Mouse (Mus musculus) urinary bladder, postnatal 4 days (tissue): ENCODE data around the gene Pkd1l1.
A peak's percentile ranks its signal among the peaks of the same experiment; 100 is the strongest.

Experiments used
- DNase-seq, 2 experiments: peaks; one replicate each; pipeline ENCODE4 v3.0.0; 2021 to 2022; ENCODE audit warnings: low spot score in 2 of 2

Pkd1l1 gene

DNA sequence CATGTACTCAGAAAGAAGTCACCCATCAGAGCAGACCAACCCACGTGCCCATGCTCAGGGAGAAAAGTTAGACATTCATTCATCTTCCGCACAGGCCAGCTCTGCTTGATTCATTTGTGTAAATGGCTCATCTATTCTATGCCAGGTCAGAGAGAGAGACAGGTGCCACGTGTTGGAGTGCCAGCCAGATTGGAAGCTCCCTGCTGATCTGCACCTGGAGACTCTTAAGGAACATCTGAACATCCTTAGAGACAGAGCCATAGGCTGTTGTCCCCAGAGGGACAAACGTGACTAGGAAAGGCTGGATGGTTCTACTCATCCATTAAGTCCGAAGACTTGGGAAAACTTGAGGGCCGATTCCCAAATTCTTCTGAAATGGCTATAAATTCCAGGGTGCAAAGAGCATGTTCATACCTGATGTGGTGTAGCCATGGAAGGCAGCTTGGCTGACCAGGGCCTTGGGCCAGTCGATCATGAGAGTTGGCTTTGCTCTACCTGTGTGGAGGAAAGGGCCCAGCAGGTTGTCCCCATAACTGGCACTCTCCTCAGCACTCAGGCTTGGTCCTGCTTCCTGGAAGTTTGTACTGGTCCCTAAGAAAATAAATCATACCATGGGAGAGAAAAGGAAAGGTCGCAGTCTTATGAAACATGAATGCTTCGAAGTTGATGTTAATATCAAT is 36.5 kb downstream of the Pkd1l1 start:
- no peak for DNase-seq

- no peak for DNase-seq
Measured at GRCm38 (mm10) chr11:8916081-8916671, 56.9 kb downstream of the Pkd1l1 start.

DNA sequence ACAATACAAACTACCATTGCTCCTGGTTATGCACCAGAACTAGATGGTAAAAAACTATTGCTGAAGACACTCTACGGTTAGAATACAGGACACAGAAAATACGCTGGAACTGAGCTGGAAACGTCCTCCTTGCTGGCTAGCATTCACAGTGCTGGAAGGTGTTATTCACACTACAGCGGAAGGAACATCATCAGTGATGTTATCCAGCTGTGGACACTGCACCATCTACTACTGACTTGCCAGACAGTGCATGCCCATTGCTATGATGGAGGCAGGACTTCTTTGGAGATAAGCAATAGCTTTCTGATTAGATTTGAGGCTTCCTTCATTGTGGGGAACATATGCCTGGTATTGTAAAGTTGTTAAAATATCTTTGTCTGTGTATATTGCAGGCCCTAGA is 90.3 kb downstream of the Pkd1l1 start:
- no peak for DNase-seq

DNA sequence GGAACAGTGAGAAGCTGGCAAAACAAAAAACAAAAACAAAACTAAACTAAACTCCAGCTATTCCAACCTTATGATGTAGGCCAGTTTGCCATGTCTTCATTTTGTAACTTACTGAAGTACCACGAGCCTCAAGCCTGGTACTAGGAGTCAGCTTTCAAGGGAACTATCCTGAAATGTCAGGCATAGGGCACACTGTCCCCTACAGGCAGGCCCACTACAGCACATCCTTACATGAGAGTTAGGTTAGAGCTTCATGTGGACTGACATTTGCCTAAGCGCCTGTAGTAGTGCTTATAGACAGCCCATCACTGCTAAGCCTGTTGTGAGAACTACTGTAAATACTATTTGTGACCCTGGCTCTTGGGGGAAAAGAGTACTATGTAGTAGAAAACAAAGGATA is 91.5 kb downstream of the Pkd1l1 start:
- no peak for DNase-seq

GRCm38 (mm10) chr11:8870115-8870514 is 103.0 kb downstream of the Pkd1l1 start:
- no peak for DNase-seq

DNA sequence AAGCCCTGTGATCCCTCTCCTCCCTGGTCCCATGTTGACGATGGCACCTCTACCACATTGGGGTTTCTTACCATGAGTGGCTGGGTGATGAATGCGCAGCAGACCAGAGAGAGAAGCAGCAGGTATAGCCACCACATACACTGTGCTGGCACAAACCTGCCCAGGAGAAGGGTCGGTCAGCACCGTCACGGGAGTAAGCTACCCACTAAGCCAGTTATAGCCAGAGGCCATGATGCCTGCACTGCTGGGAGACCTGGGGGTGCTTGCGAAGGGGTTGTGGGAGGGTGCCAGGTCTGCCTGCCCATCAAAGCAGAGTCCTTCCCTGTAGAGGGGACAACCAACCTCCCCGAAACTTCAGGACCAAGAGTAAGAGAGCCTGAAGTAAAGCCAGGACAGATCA is 107.0 kb downstream of the Pkd1l1 start:
- DNase-seq, result no peak

- no peak for DNase-seq
Measured at GRCm38 (mm10) chr11:8863955-8864675, 109.0 kb downstream of the Pkd1l1 start.

GRCm38 (mm10) chr11:8862426-8862825 is 110.6 kb downstream of the Pkd1l1 start:
- DNase-seq, result no peak

GRCm38 (mm10) chr11:8861978-8862377 is 111.1 kb downstream of the Pkd1l1 start:
- no peak for DNase-seq

DNA sequence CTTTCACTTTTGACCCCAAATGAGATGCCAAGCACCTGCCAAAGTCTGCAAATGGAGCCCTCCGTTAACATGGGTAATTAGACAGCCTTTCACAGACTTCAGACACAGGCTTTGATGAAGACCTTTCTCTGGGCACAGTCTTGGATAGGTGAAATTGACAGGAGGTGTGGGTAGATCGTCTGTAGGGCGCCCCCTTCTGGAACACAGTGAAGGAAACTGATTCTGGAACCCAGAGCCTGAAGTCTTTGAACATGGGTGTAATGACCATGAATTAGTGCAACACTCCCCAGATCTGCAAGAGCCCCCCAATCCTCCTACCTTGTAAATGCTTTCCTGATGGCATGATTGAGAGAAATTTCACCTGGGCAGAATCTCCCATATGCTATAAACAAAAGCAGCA is 112.2 kb downstream of the Pkd1l1 start:
- DNase-seq, result no peak

DNA sequence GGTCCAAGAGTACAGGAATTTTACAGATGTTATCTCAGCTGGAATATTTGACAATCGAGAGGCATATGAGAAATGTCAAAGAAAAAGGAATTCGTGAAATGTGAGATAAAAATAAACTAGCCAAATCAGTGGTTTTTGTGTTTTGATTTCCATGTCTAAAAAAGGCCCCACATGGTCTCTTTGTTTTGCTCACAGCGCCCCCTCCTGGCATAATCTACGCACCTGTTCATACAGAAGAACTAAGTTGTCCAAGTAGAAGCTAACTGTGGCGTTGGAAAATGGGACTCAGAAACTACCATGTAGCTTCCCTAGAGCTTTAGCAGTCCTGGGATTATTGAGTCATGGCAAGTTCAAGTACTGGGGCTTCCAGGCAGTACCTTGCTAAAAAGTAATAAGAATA is 113.2 kb downstream of the Pkd1l1 start:
- peak; percentile 47 to 88 for DNase-seq

DNA sequence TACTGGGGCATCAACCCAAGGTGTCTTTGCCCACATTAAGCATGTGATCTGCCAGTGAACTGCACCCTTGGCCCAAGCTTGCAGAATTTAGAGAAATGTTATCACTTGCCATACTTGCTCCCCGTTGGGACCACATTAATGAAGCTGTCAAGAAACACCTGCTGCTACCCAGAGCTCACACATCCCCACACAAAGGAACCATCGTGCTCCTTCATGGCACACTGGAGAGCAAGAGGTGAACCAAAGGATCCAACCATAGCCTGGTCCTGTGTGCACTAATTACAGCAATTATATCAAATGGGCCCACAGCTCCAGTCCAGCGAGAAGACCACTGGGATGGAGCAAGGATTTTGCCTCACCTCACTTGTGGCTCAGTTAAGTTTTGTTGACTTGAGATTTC is 114.0 kb downstream of the Pkd1l1 start:
- peak in 1 of 2 experiments; percentile 41 for DNase-seq

DNA sequence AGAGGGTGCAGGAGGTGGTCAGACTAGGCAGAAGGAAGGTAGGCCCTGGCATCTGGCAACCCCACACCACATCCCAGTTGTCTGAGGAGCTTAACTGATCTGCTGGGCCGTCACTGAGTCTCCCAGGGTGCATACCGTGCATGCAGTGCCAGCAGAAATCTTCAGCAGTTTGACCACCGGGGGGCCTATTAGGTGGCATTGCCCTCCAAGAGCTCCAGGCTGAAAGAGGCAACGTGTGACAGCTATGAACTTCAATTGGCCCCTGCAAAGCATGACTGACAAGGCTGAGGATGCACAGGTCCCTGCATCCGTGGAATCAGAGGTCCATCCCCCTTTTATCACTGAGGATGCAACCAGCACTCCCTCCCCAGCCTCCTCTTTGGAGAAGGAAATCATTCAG is 116.9 kb downstream of the Pkd1l1 start:
- DNase-seq, result peak in 1 of 2 experiments; percentile 48

GRCm38 (mm10) chr11:8848049-8848448 is 125.0 kb downstream of the Pkd1l1 start:
- DNase-seq, result peak in 1 of 2 experiments; percentile 14

- DNase-seq, result peak in 1 of 2 experiments; percentile 35
Measured at GRCm38 (mm10) chr11:8847627-8848026, 125.4 kb downstream of the Pkd1l1 start.

- peak in 1 of 2 experiments; percentile 55 for DNase-seq
Measured at GRCm38 (mm10) chr11:8836176-8836575, 136.9 kb downstream of the Pkd1l1 start.

- DNase-seq, result peak in 1 of 2 experiments; percentile 40
Measured at GRCm38 (mm10) chr11:8834121-8834520, 138.9 kb downstream of the Pkd1l1 start.

GRCm38 (mm10) chr11:8830551-8830950 is 142.5 kb downstream of the Pkd1l1 start:
- DNase-seq, result no peak

- DNase-seq, result no peak
Measured at GRCm38 (mm10) chr11:8829561-8829960, 143.5 kb downstream of the Pkd1l1 start.

DNA sequence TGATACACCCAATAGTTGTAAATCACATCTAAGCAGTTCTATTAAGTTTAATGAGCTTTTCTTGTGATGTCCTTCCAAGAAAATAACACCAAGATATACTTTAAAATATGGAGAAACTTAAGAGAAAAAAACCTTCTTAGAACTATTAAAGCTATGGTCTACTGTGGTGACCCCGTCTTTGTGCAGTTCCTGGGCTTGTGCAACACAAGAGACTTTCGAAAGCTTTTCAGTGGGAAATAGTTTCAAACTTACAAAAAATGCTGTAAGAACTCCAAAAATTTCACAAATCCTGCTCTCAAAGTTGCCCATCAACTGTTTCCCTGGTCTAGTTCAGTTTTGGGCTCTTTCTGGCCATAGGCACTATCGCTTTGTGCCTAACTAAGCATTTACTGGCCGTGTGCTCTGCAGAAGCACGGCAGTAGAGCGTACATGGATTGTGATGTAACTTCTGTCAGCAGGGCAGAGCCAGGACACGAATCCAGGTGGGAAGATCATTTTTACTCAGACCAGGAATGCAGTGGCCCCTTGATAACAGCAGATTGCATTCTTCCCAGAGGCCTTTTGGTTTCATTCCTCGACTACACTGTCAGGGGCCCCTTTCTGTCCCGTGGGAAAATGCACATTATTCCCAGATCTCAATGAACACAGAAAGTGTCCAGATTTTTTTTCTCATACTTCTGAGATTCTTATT is 144.1 kb downstream of the Pkd1l1 start:
- peak in 1 of 2 experiments; percentile 17 for DNase-seq

GRCm38 (mm10) chr11:8826609-8827008 is 146.5 kb downstream of the Pkd1l1 start:
- peak in 1 of 2 experiments; percentile 25 for DNase-seq

DNA sequence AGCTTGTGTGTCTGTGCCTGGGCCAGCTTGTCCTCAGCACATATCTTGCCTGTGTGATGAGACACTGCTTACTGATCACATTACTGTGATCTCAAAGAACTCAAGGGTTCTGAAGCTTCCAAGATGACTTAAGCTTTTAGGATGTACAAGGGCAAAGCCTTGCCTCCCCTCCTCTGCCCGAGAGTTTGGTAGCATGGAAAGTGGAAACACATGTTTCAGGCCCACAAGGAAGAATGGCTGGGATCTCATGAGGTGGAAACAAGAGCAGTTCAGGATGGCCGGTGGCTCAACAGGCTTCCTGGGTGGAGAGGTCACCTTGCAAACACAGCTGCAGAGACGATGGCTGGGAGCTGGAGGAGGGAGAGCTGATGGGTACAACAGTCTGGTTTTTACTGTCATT is 147.0 kb downstream of the Pkd1l1 start:
- peak in 1 of 2 experiments; percentile 38 for DNase-seq
